Mouse (Mus musculus) limb, embryonic 10.5 days (tissue): ENCODE data around the gene Psen2. TPM values are rescaled to one million over a fixed set of nuclear protein-coding genes. Genes with fewer than 3 reads are reported as not detected.
A peak's percentile ranks its signal among the peaks of the same experiment; 100 is the strongest.

Source experiments
- DNase-seq: peaks from one replicate; pipeline ENCODE4 v3.0.0-alpha.2; 2017; ENCODE audit warnings: low spot score
- H3K27ac ChIP-seq: fragments of 300-500 bp; sonication (generic); 2 replicates; pipeline ENCODE4 v1.5.1; 2016; ENCODE audit warnings: mild to moderate bottlenecking
- H3K27me3 ChIP-seq: fragments of 300-500 bp; sonication (generic); 2 replicates; pipeline ENCODE4 v1.6.1; 2016; ENCODE audit warnings: low read depth, mild to moderate bottlenecking; ENCODE audit not compliant: poor library complexity, severe bottlenecking
- H3K36me3 ChIP-seq: fragments of 300-500 bp; sonication (generic); 2 replicates; pipeline ENCODE4 v1.6.1; 2016; ENCODE audit warnings: mild to moderate bottlenecking, moderate library complexity
- H3K4me1 ChIP-seq: fragments of 300-500 bp; sonication (generic); 2 replicates; pipeline ENCODE4 v1.6.1; 2016
- H3K4me3 ChIP-seq: fragments of 300-500 bp; sonication (generic); 2 replicates; pipeline ENCODE4 v1.5.1; 2016; ENCODE audit warnings: mild to moderate bottlenecking, moderate library complexity
- H3K9me3 ChIP-seq: fragments of 300-500 bp; sonication (generic); replicated peaks from 2 replicates; pipeline ENCODE4 v1.6.1; 2016; ENCODE audit warnings: mild to moderate bottlenecking
- WGBS: fragments of 180-500 bp; shearing (Covaris S2); methylation state at CpG from one replicate; pipeline ENCODE4 v1.1.7; 2016; 5-methylcytosine and 5-hydroxymethylcytosine counted together
- polyA plus RNA-seq: library from polyadenylated mRNA; unstranded; fragments of >200 nt; fragmentation: Nextera tagmentation; extraction: Ambion mirVana; gene quantifications from 2 replicates; pipeline ENCODE4 v1.2.1, GENCODE M21; 2016

The Psen2 gene
- polyA plus RNA-seq, 1 experiment from 2014 or later, result 7.1 TPM

GRCm38 (mm10) chr1:180265399-180265798, 2.2 kb upstream of the Psen2 start:
- DNase-seq, result no peak
- H3K4me1 ChIP-seq, result peaks cover 18% of the 10 kb centered on the region
- no peaks in the 10 kb centered on the region for H3K36me3 ChIP-seq
- WGBS, result 14% methylated on average over 7 of the region's 7 CpGs
- peaks cover 18% of the 10 kb centered on the region for H3K27me3 ChIP-seq
- H3K27ac ChIP-seq, result peak overlapping the region; percentile 62; the same call in 1 of the 2 replicates
- no peaks in the 10 kb centered on the region for H3K9me3 ChIP-seq
- H3K4me3 ChIP-seq, result peak overlapping the region; percentile 24

GRCm38 (mm10) chr1:180264851-180265250, 1.6 kb upstream of the Psen2 start:
- Histone ChIP-seq H3K4me3 (0 out of 2 replicates have a peak overlapping the region, but pooled peaks have one; percentile 24), H3K9me3 (no peaks in the 10 kb centered on the region), H3K27me3 (peaks cover 18% of the 10 kb centered on the region), H3K27ac (peak overlapping the region; percentile 62; the same call in 1 of the 2 replicates), H3K4me1 (peaks cover 18% of the 10 kb centered on the region), H3K36me3 (no peaks in the 10 kb centered on the region)
- DNase-seq, result no peak
- WGBS, result 79% methylated on average over 10 of the region's 10 CpGs

- no peaks in the 10 kb centered on the region for H3K9me3 ChIP-seq
- H3K27me3 ChIP-seq, result peaks cover 18% of the 10 kb centered on the region
- H3K4me3 ChIP-seq, result no peak overlapping the region
- DNase-seq, result no peak
- 85% methylated on average over 6 of the region's 6 CpGs for WGBS
- peaks cover 18% of the 10 kb centered on the region for H3K4me1 ChIP-seq
- no peak overlapping the region for H3K27ac ChIP-seq
- H3K36me3 ChIP-seq, result no peaks in the 10 kb centered on the region
These were observed 1.2 kb upstream of the Psen2 start for GRCm38 (mm10) chr1:180264389-180264788.

- DNase-seq, result no peak
- H3K4me1 ChIP-seq, result peaks cover 11% of the 10 kb centered on the region; the same call in 1 of the 2 replicates
- no peaks in the 10 kb centered on the region for H3K9me3 ChIP-seq
- 82% methylated on average over 8 of the region's 8 CpGs for WGBS
- no peak overlapping the region for H3K4me3 ChIP-seq
- H3K27me3 ChIP-seq, result peaks cover 12% of the 10 kb centered on the region
- H3K36me3 ChIP-seq, result no peaks in the 10 kb centered on the region
- H3K27ac ChIP-seq, result no peak overlapping the region
These were observed 1.2 kb downstream of the Psen2 start for GRCm38 (mm10) chr1:180261857-180262570.

GRCm38 (mm10) chr1:180261415-180261814, 1.8 kb downstream of the Psen2 start:
- no peak overlapping the region for H3K4me3 ChIP-seq
- no peak overlapping the region for H3K27ac ChIP-seq
- no peaks in the 10 kb centered on the region for H3K36me3 ChIP-seq
- H3K4me1 ChIP-seq, result peaks cover 11% of the 10 kb centered on the region
- no peak for DNase-seq
- H3K27me3 ChIP-seq, result peaks cover 6% of the 10 kb centered on the region; the same call in 1 of the 2 replicates
- WGBS, result 91% methylated on average over 3 of the region's 3 CpGs
- no peaks in the 10 kb centered on the region for H3K9me3 ChIP-seq

GRCm38 (mm10) chr1:180260886-180261285, 2.4 kb downstream of the Psen2 start:
- Histone ChIP-seq H3K4me1 (peaks cover 11% of the 10 kb centered on the region), H3K36me3 (no peaks in the 10 kb centered on the region), H3K27me3 (peaks cover 2% of the 10 kb centered on the region; the same call in 1 of the 2 replicates), H3K27ac (no peak overlapping the region), H3K4me3 (no peak overlapping the region), H3K9me3 (no peaks in the 10 kb centered on the region)
- 90% methylated on average over 2 of the region's 2 CpGs for WGBS
- DNase-seq, result no peak

- Histone ChIP-seq H3K36me3 (no peaks in the 10 kb centered on the region), H3K9me3 (no peaks in the 10 kb centered on the region), H3K4me1 (peaks cover 14% of the 10 kb centered on the region), H3K4me3 (no peak overlapping the region), H3K27me3 (peaks cover 8% of the 10 kb centered on the region), H3K27ac (no peak overlapping the region)
- no peak for DNase-seq
- 93% methylated on average over 2 of the region's 2 CpGs for WGBS
These were observed 3.5 kb downstream of the Psen2 start for GRCm38 (mm10) chr1:180259753-180260152.

GRCm38 (mm10) chr1:180257446-180257845, 5.8 kb downstream of the Psen2 start:
- H3K36me3 ChIP-seq, result no peaks in the 10 kb centered on the region
- H3K27ac ChIP-seq, result no peak overlapping the region
- DNase-seq, result no peak
- H3K27me3 ChIP-seq, result peaks cover 16% of the 10 kb centered on the region
- H3K4me3 ChIP-seq, result no peak overlapping the region
- H3K4me1 ChIP-seq, result peaks cover 13% of the 10 kb centered on the region
- no peaks in the 10 kb centered on the region for H3K9me3 ChIP-seq
- 92% methylated on average over 6 of the region's 6 CpGs for WGBS

GRCm38 (mm10) chr1:180256866-180257265, 6.4 kb downstream of the Psen2 start:
- DNase-seq, result no peak
- Histone ChIP-seq H3K4me1 (peaks cover 13% of the 10 kb centered on the region), H3K27me3 (peaks cover 16% of the 10 kb centered on the region), H3K36me3 (no peaks in the 10 kb centered on the region), H3K4me3 (peak overlapping the region; percentile 74), H3K27ac (no peak overlapping the region), H3K9me3 (no peaks in the 10 kb centered on the region)
- 65% methylated on average over 4 of the region's 4 CpGs for WGBS

- H3K4me1 ChIP-seq, result peaks cover 18% of the 10 kb centered on the region
- H3K36me3 ChIP-seq, result no peaks in the 10 kb centered on the region
- peak overlapping the region; percentile 74 for H3K4me3 ChIP-seq
- H3K27ac ChIP-seq, result peak overlapping the region; percentile 81
- H3K27me3 ChIP-seq, result peaks cover 16% of the 10 kb centered on the region
- H3K9me3 ChIP-seq, result no peaks in the 10 kb centered on the region
- peak; percentile 98 for DNase-seq
- WGBS, result under 1% methylated on average over 38 of the region's 39 CpGs
These were observed 7.0 kb downstream of the Psen2 start for GRCm38 (mm10) chr1:180256138-180256674.

- WGBS, result 2% methylated on average over 33 of the region's 33 CpGs
- no peak for DNase-seq
- peak overlapping the region; percentile 81 for H3K27ac ChIP-seq
These were observed 7.7 kb downstream of the Psen2 start for GRCm38 (mm10) chr1:180255294-180256117.

GRCm38 (mm10) chr1:180254316-180254715, 8.9 kb downstream of the Psen2 start:
- H3K36me3 ChIP-seq, result no peaks in the 10 kb centered on the region
- no peak overlapping the region for H3K4me3 ChIP-seq
- WGBS, result 91% methylated on average over 5 of the region's 5 CpGs

More at GRCm38 (mm10) chr1:180255294-180256117, 7.7 kb downstream of the Psen2 start:
- Histone ChIP-seq H3K4me3 (peak overlapping the region; percentile 74), H3K4me1 (peaks cover 19% of the 10 kb centered on the region), H3K27me3 (peaks cover 16% of the 10 kb centered on the region), H3K9me3 (no peaks in the 10 kb centered on the region), H3K36me3 (no peaks in the 10 kb centered on the region)

More at GRCm38 (mm10) chr1:180254316-180254715, 8.9 kb downstream of the Psen2 start:
- Histone ChIP-seq H3K9me3 (no peaks in the 10 kb centered on the region), H3K27me3 (peaks cover 16% of the 10 kb centered on the region), H3K27ac (no peak overlapping the region), H3K4me1 (peaks cover 29% of the 10 kb centered on the region)
- no peak for DNase-seq
